Mouse (Mus musculus): ENCODE measurements around the gene Zfp652. TPM values are rescaled to one million over a fixed set of nuclear protein-coding genes. Genes with fewer than 3 reads are reported as not detected.

Gene Zfp652
- polyA plus RNA-seq, 1 experiment from 2014 or later = 22.4 TPM

DNA sequence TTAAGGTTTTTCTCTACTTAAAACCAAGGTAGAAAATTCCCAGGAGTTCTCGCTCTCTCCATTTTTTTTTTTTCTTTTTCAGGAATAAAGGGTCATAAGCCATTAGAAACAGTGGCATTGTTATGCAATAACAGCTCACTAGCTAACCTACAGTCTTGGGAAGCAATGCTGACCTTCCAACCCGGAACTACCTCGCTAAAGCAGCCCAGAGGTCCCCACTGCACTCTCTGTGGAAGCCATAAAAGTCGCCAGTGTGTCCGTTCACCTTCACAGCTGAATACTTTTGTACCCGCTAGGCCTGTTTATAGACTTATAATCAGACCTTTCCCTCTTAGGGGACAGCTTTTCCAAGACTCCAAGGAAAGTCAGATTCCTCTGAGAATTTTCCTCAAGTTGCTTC, 55.8 kb downstream of the Zfp652 start:
- Histone ChIP-seq H3K9me3 (replicated peaks; ENCODE audit: control insufficient read depth, low read length) (no peaks in the 10 kb centered on the region), H3K4me3 (replicated peaks; ENCODE audit: low read length) (no peak overlapping the region), H3K27me3 (ENCODE audit: control insufficient read depth, insufficient read depth, low read length) (no peaks in the 10 kb centered on the region), H3K9ac (ENCODE audit: low read length) (no peak overlapping the region), H3K36me3 (ENCODE audit: control insufficient read depth, insufficient read depth, low read length) (peaks cover 5% of the 10 kb centered on the region; the same call in 1 of the 2 replicates), H3K27ac (ENCODE audit: low read length) (no peak overlapping the region), H3K4me2 (ENCODE audit: low read depth, low read length) (no peak overlapping the region), H3K4me1 (ENCODE audit: control insufficient read depth, insufficient read depth, low read length) (peaks cover 8% of the 10 kb centered on the region; the same call in 1 of the 2 replicates)
- WGBS = 85% methylated on average over 6 of the region's 6 CpGs
- no peak for ATAC-seq (ENCODE audit: insufficient read depth, low FRiP score)

DNA sequence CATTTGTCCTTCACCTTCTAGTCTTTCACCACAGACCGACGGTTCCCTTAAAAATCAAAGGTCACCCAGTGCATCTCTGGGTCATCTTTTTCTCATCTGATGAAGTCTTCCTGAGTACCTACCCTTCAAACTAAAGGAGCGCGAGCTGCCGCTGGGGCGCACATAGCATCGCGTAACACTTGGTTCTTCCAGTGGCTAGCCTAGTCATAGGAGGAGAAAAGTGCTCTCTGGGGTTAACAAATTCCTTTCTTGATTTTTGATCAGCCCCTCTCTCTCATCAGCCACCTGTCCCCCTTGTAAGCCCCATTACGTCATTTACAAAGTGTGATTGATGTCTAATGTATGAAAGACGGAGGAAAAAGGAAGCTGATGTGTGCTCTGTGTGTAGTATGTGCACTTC, 56.7 kb downstream of the Zfp652 start:
- H3K4me3 ChIP-seq (replicated peaks; ENCODE audit: low read length) = no peak overlapping the region
- H3K27ac ChIP-seq (ENCODE audit: low read length) = no peak overlapping the region
- H3K36me3 ChIP-seq (ENCODE audit: control insufficient read depth, insufficient read depth, low read length) = no peaks in the 10 kb centered on the region
- no peak overlapping the region for H3K4me2 ChIP-seq (ENCODE audit: low read depth, low read length)
- 88% methylated on average over 10 of the region's 10 CpGs for WGBS
- H3K9ac ChIP-seq (ENCODE audit: low read length) = no peak overlapping the region
- no peaks in the 10 kb centered on the region for H3K9me3 ChIP-seq (replicated peaks; ENCODE audit: control insufficient read depth, low read length)
- H3K4me1 ChIP-seq (ENCODE audit: control insufficient read depth, insufficient read depth, low read length) = peaks cover 8% of the 10 kb centered on the region; the same call in 1 of the 2 replicates
- ATAC-seq (ENCODE audit: insufficient read depth, low FRiP score) = no peak
- no peaks in the 10 kb centered on the region for H3K27me3 ChIP-seq (ENCODE audit: control insufficient read depth, insufficient read depth, low read length)

DNA sequence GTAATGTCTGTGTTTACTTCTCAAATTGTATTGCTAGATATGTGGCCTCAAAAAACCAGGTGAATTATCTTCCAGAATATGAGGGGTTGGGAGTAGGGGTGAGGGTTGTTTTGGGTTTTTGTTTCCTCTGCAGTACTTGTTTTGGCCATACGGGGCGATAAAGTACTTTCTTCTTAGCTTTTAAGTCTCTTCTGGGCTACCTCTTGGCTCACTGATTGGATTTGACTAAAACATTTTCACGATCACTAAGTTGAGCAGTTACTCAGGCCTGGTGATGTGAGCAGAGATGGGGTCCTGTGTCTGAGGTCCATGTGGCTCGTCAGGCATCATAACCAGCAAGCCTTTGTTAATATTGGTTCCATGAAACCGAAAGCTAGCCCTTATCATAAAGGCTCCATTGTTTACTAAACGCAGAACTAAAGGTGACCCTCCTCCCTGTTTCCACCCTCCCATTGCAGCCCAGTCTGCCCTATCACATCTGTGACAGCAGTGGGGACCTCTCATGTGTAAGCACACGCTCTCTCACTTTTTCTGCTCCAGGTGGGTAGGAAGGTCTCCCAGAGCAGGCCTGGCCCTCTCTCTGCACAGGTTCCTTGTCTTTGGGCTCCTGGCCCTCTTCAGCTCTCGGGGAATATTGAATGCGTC, 58.4 kb downstream of the Zfp652 start:
- H3K27ac ChIP-seq (ENCODE audit: low read length) = peak overlapping the region; percentile 27; the same call in 1 of the 2 replicates
- H3K9me3 ChIP-seq (replicated peaks; ENCODE audit: control insufficient read depth, low read length) = no peaks in the 10 kb centered on the region
- no peak overlapping the region; the same call in 1 of the 2 replicates for H3K9ac ChIP-seq (ENCODE audit: low read length)
- H3K36me3 ChIP-seq (ENCODE audit: control insufficient read depth, insufficient read depth, low read length) = no peaks in the 10 kb centered on the region
- 54% methylated on average over 9 of the region's 9 CpGs for WGBS
- H3K4me1 ChIP-seq (ENCODE audit: control insufficient read depth, insufficient read depth, low read length) = peaks cover 8% of the 10 kb centered on the region; the same call in 1 of the 2 replicates
- H3K4me3 ChIP-seq (replicated peaks; ENCODE audit: low read length) = no peak overlapping the region
- no peaks in the 10 kb centered on the region for H3K27me3 ChIP-seq (ENCODE audit: control insufficient read depth, insufficient read depth, low read length)
- peak overlapping the region; percentile 12; the same call in 1 of the 2 replicates for H3K4me2 ChIP-seq (ENCODE audit: low read depth, low read length)
- peak; percentile 71; the same call in 1 of the 2 replicates for ATAC-seq (ENCODE audit: insufficient read depth, low FRiP score)

DNA sequence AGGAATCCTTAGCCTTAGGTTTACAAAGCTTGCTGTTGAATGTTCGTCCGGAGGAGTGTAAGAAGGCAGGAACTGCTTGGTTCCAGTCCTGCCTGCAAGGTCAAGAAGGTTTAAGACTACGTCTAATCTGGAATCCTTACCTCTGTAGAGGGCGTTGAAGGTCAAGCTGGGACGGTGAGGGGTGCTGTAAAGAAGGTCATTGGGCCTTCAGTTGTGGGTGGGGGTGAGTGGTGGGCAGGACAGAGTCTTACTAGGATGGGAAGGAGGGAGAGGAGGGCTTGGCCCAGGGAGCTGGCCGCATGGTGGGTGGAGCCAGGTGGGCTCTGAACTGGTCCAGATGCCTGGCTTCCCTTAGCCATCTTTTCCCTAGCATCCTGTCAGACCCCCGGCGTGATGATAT, 59.2 kb downstream of the Zfp652 start:
- Histone ChIP-seq H3K36me3 (ENCODE audit: control insufficient read depth, insufficient read depth, low read length) (no peaks in the 10 kb centered on the region), H3K27ac (ENCODE audit: low read length) (no peak overlapping the region), H3K9ac (ENCODE audit: low read length) (no peak overlapping the region), H3K9me3 (replicated peaks; ENCODE audit: control insufficient read depth, low read length) (no peaks in the 10 kb centered on the region), H3K27me3 (ENCODE audit: control insufficient read depth, insufficient read depth, low read length) (no peaks in the 10 kb centered on the region), H3K4me3 (replicated peaks; ENCODE audit: low read length) (no peak overlapping the region), H3K4me1 (ENCODE audit: control insufficient read depth, insufficient read depth, low read length) (peaks cover 8% of the 10 kb centered on the region; the same call in 1 of the 2 replicates), H3K4me2 (ENCODE audit: low read depth, low read length) (no peak overlapping the region)
- 80% methylated on average over 8 of the region's 8 CpGs for WGBS
- ATAC-seq (ENCODE audit: insufficient read depth, low FRiP score) = no peak

DNA sequence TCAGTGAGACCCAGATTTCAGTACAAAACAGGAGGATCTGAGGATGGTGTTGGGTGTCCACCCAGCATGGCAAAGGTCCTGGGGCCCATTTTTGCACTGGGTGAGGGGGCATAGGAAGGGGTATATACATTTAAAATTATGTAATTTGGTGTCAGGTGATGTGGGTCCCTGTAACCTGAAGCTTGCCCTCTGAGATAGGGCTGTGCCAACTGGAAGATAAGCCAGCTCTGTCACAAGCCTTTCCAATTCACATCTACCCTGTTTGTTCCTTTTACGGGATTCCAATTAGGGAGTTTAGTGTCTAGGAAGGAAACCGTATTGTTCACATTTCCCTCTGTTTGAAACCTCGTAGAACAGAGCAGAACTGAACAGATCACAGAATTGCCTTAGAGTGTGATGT, 60.8 kb downstream of the Zfp652 start:
- 85% methylated on average over 3 of the region's 3 CpGs for WGBS
- H3K9ac ChIP-seq (ENCODE audit: low read length) = no peak overlapping the region
- no peak for ATAC-seq (ENCODE audit: insufficient read depth, low FRiP score)
- H3K27me3 ChIP-seq (ENCODE audit: control insufficient read depth, insufficient read depth, low read length) = no peaks in the 10 kb centered on the region
- no peak overlapping the region for H3K4me3 ChIP-seq (replicated peaks; ENCODE audit: low read length)
- H3K27ac ChIP-seq (ENCODE audit: low read length) = no peak overlapping the region
- peaks cover 8% of the 10 kb centered on the region; the same call in 1 of the 2 replicates for H3K4me1 ChIP-seq (ENCODE audit: control insufficient read depth, insufficient read depth, low read length)
- H3K9me3 ChIP-seq (replicated peaks; ENCODE audit: control insufficient read depth, low read length) = no peaks in the 10 kb centered on the region
- no peak overlapping the region for H3K4me2 ChIP-seq (ENCODE audit: low read depth, low read length)
- H3K36me3 ChIP-seq (ENCODE audit: control insufficient read depth, insufficient read depth, low read length) = no peaks in the 10 kb centered on the region

DNA sequence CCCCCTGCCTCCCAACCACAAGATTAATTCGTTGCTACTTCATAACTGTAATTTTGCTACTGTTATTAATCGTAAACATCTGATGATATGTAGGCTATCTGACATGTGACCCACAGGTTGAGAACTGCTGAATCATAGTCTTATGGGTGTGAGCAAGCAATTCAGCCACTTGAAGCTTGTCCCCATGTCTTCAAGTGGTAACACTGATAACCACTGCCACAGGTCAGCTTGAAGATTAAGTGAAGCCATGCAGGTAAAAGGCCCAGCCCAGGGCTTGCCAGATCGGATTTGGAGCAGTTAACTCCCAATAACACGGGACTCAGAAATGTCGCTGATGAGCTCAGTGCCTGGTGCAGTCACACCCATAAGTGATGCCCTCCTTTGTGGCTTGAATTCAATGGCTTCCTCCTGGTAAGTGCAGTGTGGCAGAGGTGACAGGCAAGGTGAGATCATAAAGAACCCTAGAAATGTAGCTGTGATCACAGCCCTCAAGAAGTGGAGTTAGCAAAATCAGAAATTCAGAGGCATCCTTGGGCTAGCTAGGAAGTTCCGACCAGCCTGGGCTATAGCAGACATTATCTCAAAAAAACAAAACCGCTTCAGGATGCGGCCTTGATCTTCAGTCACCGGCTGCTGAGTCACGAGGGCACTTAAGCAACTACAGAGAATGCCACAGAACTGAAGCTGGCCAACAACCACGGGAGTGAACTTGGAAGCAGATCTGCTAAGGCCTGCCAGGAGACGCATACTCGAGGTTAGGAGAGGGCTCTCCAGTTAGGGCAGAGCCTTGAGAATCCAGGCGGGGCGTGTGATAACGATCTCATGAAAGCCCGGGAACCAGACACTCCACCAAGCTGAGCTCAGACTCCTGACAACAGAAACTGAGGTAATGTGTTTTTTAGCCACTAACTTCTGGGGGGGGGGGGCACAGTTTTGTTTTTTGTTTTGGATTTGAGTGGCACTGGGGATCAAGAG, 65.1 kb downstream of the Zfp652 start:
- Histone ChIP-seq H3K27ac (ENCODE audit: low read length) (peak overlapping the region; percentile 13; the same call in 1 of the 2 replicates), H3K4me1 (ENCODE audit: control insufficient read depth, insufficient read depth, low read length) (no peaks in the 10 kb centered on the region), H3K4me2 (ENCODE audit: low read depth, low read length) (no peak overlapping the region), H3K9ac (ENCODE audit: low read length) (no peak overlapping the region), H3K9me3 (replicated peaks; ENCODE audit: control insufficient read depth, low read length) (no peaks in the 10 kb centered on the region), H3K36me3 (ENCODE audit: control insufficient read depth, insufficient read depth, low read length) (no peaks in the 10 kb centered on the region), H3K4me3 (replicated peaks; ENCODE audit: low read length) (no peak overlapping the region), H3K27me3 (ENCODE audit: control insufficient read depth, insufficient read depth, low read length) (no peaks in the 10 kb centered on the region)
- 60% methylated on average over 17 of the region's 17 CpGs for WGBS
- ATAC-seq (ENCODE audit: insufficient read depth, low FRiP score) = peak; percentile 64

DNA sequence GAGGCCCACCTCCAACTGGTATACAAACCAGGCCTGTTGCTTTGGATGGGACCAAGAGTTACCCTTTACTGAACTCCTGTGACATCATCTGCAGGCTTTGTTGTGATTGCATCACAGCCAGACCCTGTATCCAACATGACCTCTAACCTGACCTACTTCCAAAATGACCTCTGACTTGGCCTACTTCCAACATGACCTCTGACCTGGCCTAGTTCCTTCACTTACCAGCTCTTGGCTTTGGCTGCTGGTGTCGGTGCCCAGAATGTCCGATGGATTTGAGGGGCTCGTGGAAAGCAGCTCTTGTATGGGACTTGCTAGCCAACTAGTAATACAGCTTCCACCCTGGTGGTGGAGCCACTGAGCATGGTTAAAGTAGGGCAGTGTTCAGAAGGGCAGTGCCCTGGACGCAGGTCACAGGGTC, 66.4 kb downstream of the Zfp652 start:
- Histone ChIP-seq H3K4me2 (ENCODE audit: low read depth, low read length) (no peak overlapping the region), H3K9me3 (replicated peaks; ENCODE audit: control insufficient read depth, low read length) (no peaks in the 10 kb centered on the region), H3K27ac (ENCODE audit: low read length) (no peak overlapping the region), H3K4me3 (replicated peaks; ENCODE audit: low read length) (no peak overlapping the region), H3K36me3 (ENCODE audit: control insufficient read depth, insufficient read depth, low read length) (no peaks in the 10 kb centered on the region), H3K4me1 (ENCODE audit: control insufficient read depth, insufficient read depth, low read length) (no peaks in the 10 kb centered on the region), H3K27me3 (ENCODE audit: control insufficient read depth, insufficient read depth, low read length) (no peaks in the 10 kb centered on the region), H3K9ac (ENCODE audit: low read length) (no peak overlapping the region)
- ATAC-seq (ENCODE audit: insufficient read depth, low FRiP score) = no peak
- 81% methylated on average over 4 of the region's 4 CpGs for WGBS

DNA sequence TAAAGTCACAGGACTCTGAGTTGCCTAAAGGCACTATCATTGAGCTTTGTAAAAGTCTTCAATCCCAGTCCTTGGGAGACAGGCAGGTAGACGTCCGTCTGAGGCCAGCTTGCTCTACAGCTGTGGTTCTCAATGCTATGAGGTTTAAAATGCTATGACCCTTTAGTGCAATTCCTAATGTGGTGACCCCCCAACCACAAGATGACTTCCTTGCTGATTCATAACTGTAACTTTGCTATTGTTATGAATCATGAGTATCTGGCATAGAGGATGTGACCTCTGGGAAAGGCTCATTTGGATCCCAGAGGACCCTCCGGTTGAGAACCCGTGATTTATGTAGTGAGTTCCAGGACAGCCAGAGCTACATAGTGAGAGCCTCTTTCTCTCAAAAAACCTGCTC, 66.9 kb downstream of the Zfp652 start:
- no peak for ATAC-seq (ENCODE audit: insufficient read depth, low FRiP score)
- Histone ChIP-seq H3K4me3 (replicated peaks; ENCODE audit: low read length) (no peak overlapping the region), H3K36me3 (ENCODE audit: control insufficient read depth, insufficient read depth, low read length) (no peaks in the 10 kb centered on the region), H3K4me1 (ENCODE audit: control insufficient read depth, insufficient read depth, low read length) (no peaks in the 10 kb centered on the region), H3K4me2 (ENCODE audit: low read depth, low read length) (no peak overlapping the region), H3K27me3 (ENCODE audit: control insufficient read depth, insufficient read depth, low read length) (no peaks in the 10 kb centered on the region), H3K27ac (ENCODE audit: low read length) (no peak overlapping the region), H3K9me3 (replicated peaks; ENCODE audit: control insufficient read depth, low read length) (no peaks in the 10 kb centered on the region), H3K9ac (ENCODE audit: low read length) (no peak overlapping the region)
- 82% methylated on average over 4 of the region's 4 CpGs for WGBS

DNA sequence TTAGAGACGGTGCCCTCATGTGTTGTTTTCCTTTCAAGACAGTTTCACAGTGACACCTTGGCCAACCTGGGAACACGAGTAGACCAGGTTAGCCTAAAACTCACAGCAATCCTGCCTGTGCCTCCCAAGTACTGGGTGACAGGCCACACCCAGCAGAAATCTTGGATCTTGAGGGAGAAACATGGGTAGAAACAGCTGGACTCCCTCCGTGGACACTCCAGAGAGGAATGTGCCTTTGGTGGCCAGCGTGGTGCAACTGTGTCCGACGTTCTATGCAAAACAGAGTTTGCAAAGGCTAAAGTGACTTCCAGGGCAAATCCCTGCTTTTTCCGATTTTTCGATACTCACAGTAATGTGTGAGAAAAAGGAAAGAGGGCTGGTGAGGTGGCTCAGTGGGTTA, 68.0 kb downstream of the Zfp652 start:
- H3K4me2 ChIP-seq (ENCODE audit: low read depth, low read length) = no peak overlapping the region
- 86% methylated on average over 8 of the region's 8 CpGs for WGBS
- no peak overlapping the region for H3K9ac ChIP-seq (ENCODE audit: low read length)
- H3K36me3 ChIP-seq (ENCODE audit: control insufficient read depth, insufficient read depth, low read length) = no peaks in the 10 kb centered on the region
- no peak overlapping the region for H3K27ac ChIP-seq (ENCODE audit: low read length)
- 0 out of 2 replicates have a peak, but pooled peaks cover under 1% of the 10 kb centered on the region for H3K9me3 ChIP-seq (replicated peaks; ENCODE audit: control insufficient read depth, low read length)
- ATAC-seq (ENCODE audit: insufficient read depth, low FRiP score) = no peak
- no peaks in the 10 kb centered on the region for H3K4me1 ChIP-seq (ENCODE audit: control insufficient read depth, insufficient read depth, low read length)
- H3K27me3 ChIP-seq (ENCODE audit: control insufficient read depth, insufficient read depth, low read length) = no peaks in the 10 kb centered on the region
- H3K4me3 ChIP-seq (replicated peaks; ENCODE audit: low read length) = no peak overlapping the region

Measured in stomach, embryonic 16.5 days (tissue).